Mouse (Mus musculus) telencephalon, adult 2 months (tissue): Measurements from ENCODE around the gene Sema3b.
"Not testable (repeated sequence)": the region's sequence is repeated elsewhere in the genome, so short reads cannot be mapped to it uniquely, and the experiment has no call there.

ENCODE experiments used
- DNase-seq: peaks from one replicate; pipeline ENCODE4 v3.0.0-alpha.2; 2011; ENCODE audit warnings: low read depth, low spot score

Gene Sema3b

GRCm38 (mm10) chr9:107570016-107570415, 39.0 kb downstream of the Sema3b start:
- DNase-seq = no peak

- DNase-seq = no peak
Observed at GRCm38 (mm10) chr9:107569270-107569669, 39.8 kb downstream of the Sema3b start.

GRCm38 (mm10) chr9:107568331-107569261, 40.4 kb downstream of the Sema3b start:
- DNase-seq = peak; percentile 76

- no peak for DNase-seq
Observed at GRCm38 (mm10) chr9:107567702-107568319, 41.2 kb downstream of the Sema3b start, which contains the start of gene Hyal2. Hyal2 (plus strand) TSS chr9:107567945.

GRCm38 (mm10) chr9:107566855-107567254, 42.2 kb downstream of the Sema3b start:
- no peak for DNase-seq

GRCm38 (mm10) chr9:107566041-107566709, 42.9 kb downstream of the Sema3b start:
- no peak for DNase-seq

- not testable (repeated sequence) for DNase-seq
Observed at GRCm38 (mm10) chr9:107565556-107565955, 43.5 kb downstream of the Sema3b start.

- peak; percentile 97 for DNase-seq
Observed at GRCm38 (mm10) chr9:107563029-107563581, 45.9 kb downstream of the Sema3b start, which contains the start of gene Tusc2. Tusc2 (plus strand) TSS chr9:107563255.

- no peak for DNase-seq
Observed at GRCm38 (mm10) chr9:107556346-107556745, 52.7 kb downstream of the Sema3b start.

GRCm38 (mm10) chr9:107555701-107556100, 53.3 kb downstream of the Sema3b start:
- DNase-seq = no peak

GRCm38 (mm10) chr9:107555031-107555457, 54.0 kb downstream of the Sema3b start:
- DNase-seq = no peak

- DNase-seq = peak; percentile 98
Observed at GRCm38 (mm10) chr9:107554319-107554825, 54.7 kb downstream of the Sema3b start.

GRCm38 (mm10) chr9:107553541-107554318, 55.3 kb downstream of the Sema3b start:
- no peak for DNase-seq

GRCm38 (mm10) chr9:107552690-107553393, 56.2 kb downstream of the Sema3b start:
- DNase-seq = no peak

- DNase-seq = no peak
Observed at GRCm38 (mm10) chr9:107551890-107552355, 57.1 kb downstream of the Sema3b start.

- DNase-seq = no peak
Observed at GRCm38 (mm10) chr9:107551117-107551889, 57.7 kb downstream of the Sema3b start, which contains the start of gene Rassf1. Rassf1 (plus strand) TSS chr9:107551555.

- no peak for DNase-seq
Observed at GRCm38 (mm10) chr9:107550491-107551116, 58.4 kb downstream of the Sema3b start.

- DNase-seq = no peak
Observed at GRCm38 (mm10) chr9:107549297-107550074, 59.5 kb downstream of the Sema3b start.
